Mouse (Mus musculus) left cerebral cortex, postnatal 36 days (tissue): ENCODE results near the gene Cnrip1. TPM values are rescaled to one million over a fixed set of nuclear protein-coding genes. Genes with fewer than 3 reads are reported as not detected.
"Not testable (repeated sequence)": the region's sequence is repeated elsewhere in the genome, so short reads cannot be mapped to it uniquely, and the experiment has no call there.

Experiments
- DNase-seq, 2 experiments: peaks; one replicate each; pipeline ENCODE4 v3.0.0; 2021 to 2022; ENCODE audit warnings: low spot score in 2 of 2, mixed read lengths in 1 of 2
- intact Hi-C: fragments of 180-260 bp; cut with DNase I; formaldehyde crosslinking; loops from one replicate; pipeline ENCODE4 v1.15.1; 2025
- total RNA-seq, 2 experiments: library from RNA; stranded (reverse); gene quantifications; 2 replicates each; pipeline ENCODE4 v1.2.3; 2021

The Cnrip1 gene
- 100 to 1,000 TPM in 1 of 2 experiments, 10 to 100 TPM in 1; 99.5 to 105 TPM for total RNA-seq

GRCm38 (mm10) chr11:17051545-17052475 lies at the start of gene Cnrip1, which contains the start of gene Plek:
Gene Cnrip1 (plus strand): TSS chr11:17051586.
Gene Plek (minus strand): TSS chr11:17052381.
- intact Hi-C loops = loop anchor here (2.0 to 5.0 kb wide), 3 partner anchors 80 to 545 kb away; partner anchors contain the start of genes Ppp3r1 and Sec61g

DNA sequence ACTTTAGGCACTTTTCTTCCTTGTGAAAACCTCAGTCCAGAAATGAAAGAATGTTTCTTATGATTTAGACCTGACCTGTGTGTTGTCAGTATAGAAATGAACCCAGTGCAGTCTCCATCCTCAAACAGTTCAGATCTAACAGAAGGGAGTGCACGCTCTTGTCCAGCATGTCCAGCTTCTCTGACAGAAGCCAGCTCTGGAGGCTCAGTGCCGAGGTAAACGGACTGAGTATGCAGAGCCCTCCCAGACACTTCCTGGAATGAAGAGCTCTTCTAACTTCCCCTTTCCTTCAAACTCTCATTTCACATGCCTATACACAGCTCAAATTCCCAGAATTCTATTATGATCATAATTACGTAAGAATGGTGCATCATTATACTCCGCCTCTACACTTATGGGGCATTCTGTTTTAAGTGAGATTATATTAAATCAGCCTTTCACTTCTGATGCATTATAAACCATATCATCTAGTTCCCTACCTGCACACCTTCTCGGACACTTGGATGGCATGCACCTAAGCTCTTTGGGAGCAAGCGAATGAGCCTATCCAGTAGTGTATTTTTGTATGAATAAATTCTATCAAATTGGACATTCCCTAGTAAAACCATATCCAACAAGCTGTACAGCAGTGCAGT lies 48.5 kb upstream of the Cnrip1 start:
- DNase-seq = no peak
- intact Hi-C loops = no loop called here

More at GRCm38 (mm10) chr11:17051545-17052475, at the start of gene Cnrip1, which contains the start of gene Plek:
- peak; percentile 87 to 90 for DNase-seq

- intact Hi-C loops = no loop called here
Measured at GRCm38 (mm10) chr11:17003757-17004156, 47.6 kb upstream of the Cnrip1 start.

DNA sequence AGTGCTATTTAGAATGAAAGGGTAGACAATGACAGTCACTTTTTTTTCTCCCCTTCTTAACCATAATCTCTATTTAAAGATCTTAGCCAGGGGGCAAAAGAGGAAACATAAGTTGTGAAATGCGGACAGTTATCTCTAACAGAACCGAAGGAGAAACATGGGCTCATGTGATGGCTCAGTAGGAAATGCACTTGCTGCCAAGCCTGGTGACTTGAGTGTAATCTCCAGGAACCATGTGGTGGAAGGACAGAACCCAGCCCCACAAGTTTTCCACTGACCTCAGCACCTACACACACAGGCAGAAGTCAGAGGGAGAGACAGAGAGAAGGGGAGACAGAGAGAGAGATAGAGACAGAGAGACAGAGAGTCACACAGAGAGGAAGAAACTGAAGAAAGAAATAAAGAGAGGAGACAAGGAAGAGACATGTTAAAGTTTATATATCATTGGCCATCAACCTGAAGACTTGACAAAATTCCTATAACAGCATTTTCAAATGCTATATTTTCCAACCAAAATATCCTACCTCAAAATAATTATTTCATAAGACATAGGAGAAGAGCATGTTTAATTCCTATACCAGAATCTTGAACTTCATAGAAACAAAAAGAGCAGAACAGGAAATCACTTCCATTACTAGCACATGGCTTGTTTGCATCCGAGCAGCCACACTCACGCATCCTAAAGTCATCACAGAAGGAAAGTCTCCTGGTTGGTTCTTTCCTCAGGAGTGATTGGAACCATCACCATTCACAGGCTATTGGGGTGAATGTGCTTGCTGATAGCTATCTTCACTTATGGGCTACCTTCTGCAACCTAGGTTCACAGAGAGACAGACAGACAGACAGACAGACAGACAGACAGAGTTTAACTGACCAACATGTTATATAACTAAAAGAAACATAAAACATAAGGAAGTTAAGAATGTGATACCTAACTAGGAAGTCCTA lies 46.2 kb upstream of the Cnrip1 start:
- intact Hi-C loops = no loop called here
- no peak for DNase-seq

More at GRCm38 (mm10) chr11:17003757-17004156, 47.6 kb upstream of the Cnrip1 start:
- no peak for DNase-seq

DNA sequence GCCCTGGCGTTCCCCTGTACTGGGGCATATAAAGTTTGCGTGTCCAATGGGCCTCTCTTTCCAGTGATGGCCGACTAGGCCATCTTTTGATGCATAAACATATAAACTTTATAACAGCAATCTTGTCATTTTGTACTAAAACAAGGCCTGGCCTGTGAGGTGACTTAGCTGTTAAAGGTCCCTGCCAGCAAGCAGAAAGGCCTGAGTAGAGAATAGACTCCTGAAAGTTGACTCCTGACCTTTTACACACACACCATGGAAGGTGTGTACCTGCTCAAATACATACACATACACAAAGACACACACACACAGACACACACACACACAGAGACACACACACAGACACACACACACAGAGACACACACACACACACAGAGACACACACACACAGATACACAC lies 44.9 kb upstream of the Cnrip1 start:
- DNase-seq, intact Hi-C loops: not testable (repeated sequence)

DNA sequence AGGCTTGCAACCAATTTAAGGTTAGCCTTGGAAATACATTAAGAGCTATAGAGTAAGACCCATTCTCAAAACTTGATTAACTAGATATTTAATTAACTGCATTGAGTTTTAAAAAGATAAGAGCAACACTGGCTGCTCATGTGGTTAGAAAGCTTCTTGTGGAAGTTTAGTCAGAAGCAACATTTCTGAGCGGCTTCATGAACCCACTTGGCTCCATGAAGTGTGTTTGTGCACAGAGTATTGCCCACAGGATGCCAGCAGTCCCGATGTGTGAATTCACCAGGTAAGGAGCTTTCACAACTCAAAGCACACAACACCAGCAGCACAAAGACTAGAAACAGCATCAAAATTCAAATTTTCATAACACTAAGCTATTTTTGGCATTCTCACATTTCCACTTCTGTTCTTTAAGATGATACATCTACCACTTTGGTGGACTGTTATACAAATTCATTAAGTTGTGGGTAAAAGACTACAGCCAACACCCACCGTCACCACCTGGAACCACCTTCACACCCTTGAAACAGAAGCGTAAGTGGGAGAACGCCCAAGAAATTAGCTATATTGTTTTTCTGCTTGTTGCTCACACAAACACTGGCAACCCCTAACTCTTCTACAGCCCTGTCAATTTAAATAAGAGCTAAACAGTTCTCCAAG lies 43.7 kb upstream of the Cnrip1 start:
- no peak for DNase-seq

GRCm38 (mm10) chr11:17008498-17008941 lies 42.9 kb upstream of the Cnrip1 start:
- DNase-seq = no peak
- intact Hi-C loops = no loop called here

More for the DNA sequence above, 43.7 kb upstream of the Cnrip1 start:
- intact Hi-C loops = no loop called here

GRCm38 (mm10) chr11:17012948-17013347 lies 38.4 kb upstream of the Cnrip1 start:
- intact Hi-C loops = no loop called here
- DNase-seq = no peak

- no peak for DNase-seq
- intact Hi-C loops = no loop called here
Measured at GRCm38 (mm10) chr11:17019328-17019727, 32.1 kb upstream of the Cnrip1 start.

DNA sequence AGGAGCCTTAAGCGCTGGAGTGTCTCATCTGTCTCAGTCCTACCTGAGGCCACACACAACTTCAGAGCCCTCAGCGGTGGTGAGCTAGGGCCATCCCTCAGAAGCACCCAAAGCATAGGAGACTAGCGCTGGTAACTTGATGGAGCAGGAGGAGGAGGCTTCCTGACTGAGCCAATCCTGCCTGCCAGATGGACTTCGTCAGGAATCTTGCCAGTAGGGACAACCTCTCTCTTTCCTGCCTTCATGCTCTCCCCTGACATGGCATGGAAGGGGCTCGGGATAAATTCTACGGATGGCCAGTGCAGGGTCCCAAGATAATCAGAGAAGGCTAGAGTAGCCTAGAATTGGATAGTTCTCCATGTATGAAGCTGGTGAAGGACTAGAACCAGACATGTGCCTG lies 28.2 kb upstream of the Cnrip1 start:
- intact Hi-C loops = no loop called here
- no peak for DNase-seq

- DNase-seq = no peak
- intact Hi-C loops = no loop called here
Measured at GRCm38 (mm10) chr11:17023984-17024383, 27.4 kb upstream of the Cnrip1 start.

GRCm38 (mm10) chr11:17045806-17046205 lies 5.6 kb upstream of the Cnrip1 start:
- intact Hi-C loops = no loop called here
- DNase-seq = peak; percentile 33

DNA sequence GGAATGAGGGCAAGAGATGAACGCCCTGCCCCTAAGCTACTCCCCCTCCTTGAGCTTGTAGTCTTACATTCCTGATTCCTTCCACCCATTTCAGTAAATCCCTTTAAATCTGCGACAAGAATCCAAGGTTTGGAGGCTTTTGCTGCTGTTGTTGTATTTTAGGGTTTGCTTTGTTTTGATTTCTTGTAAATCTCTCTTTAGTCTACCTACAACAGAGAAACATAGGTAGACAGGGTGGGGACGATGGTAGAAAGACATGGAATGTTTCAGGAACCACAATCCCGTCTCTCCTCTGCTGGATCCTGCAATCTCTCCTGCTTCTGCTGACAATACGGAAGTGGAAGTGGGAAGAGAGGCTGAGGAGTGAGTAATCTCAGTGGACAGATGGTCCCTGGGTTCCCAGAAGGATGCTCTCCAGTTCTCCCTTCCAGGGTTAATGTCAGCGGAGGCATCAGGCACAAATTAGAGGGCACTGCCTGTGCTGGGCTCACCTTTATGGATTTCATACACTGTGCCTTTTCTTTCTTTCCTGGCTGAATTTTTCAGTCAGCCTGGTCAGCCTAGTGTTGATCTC lies 1.2 kb downstream of the Cnrip1 start:
- DNase-seq = peak; percentile 24 to 47
- intact Hi-C loops = loop anchor here (5.0 kb wide), 2 partner anchors 80 to 545 kb away; partner anchors contain the start of gene Sec61g

DNA sequence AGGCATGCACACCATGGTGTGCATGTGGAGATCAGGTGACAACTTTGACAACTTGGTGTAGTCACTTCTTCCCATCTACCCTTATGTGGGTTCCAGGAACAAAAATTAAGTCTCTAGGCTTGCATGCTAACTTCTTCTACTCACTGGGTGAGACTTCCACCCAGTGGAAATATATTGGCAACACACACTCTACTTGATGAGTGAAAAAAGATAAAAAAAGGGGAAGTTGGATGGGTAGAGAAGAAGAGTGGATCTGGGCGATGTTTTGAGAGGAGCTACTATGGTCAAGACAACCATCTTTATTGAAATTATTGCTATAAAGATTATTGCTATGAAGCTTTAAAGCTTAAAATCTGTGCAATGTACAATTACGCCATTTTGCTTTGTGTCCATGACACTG lies 18.0 kb downstream of the Cnrip1 start:
- DNase-seq, intact Hi-C loops: not testable (repeated sequence)

DNA sequence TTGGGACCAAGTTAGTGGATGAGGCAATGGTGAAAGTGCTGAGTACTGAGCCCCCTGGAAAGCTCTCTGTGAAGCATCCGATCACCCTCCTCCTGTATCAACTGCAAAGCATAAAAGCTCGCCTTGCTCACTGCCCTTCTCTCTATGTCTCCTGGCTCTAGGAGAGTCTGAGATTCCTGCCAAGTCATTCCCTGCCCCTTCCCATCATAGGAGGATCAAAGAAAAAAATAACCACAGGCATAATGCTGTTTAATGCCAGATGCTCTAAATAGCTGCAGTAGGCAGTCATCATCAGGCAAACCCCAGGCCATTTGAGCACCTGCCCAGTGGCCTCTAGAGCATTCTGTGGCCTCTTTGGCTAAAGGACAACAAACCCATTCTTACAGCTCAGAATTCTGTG lies 24.3 kb downstream of the Cnrip1 start:
- no peak for DNase-seq
- intact Hi-C loops = no loop called here

- intact Hi-C loops = loop anchor here (2.0 to 5.0 kb wide), 2 partner anchors 111 to 130 kb away; partner anchors contain the start of gene Pno1
Measured at GRCm38 (mm10) chr11:17082086-17082485, 30.7 kb downstream of the Cnrip1 start.

DNA sequence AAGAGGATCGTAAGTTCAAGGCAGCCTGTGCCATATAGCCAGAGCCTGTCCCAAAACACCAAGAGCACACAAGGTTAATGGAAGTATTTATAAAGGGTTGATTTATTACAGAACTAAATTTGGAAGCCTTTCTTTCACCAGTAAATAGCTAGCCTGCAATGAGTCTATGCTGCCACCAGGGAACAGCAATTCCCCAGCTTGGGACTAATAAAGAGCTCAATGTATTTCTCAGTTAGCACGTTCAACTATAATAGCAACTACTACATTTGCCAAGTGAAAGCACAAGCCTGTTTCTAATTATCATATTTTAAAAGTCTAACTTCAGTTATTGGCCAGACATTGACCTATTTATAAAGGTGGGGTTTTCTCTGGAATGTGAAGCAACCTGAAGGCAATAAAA lies 31.6 kb downstream of the Cnrip1 start:
- intact Hi-C loops = loop anchor here (2.0 to 5.0 kb wide), 2 partner anchors 110 to 129 kb away; partner anchors contain the start of gene Pno1
- DNase-seq = no peak

More at GRCm38 (mm10) chr11:17082086-17082485, 30.7 kb downstream of the Cnrip1 start:
- DNase-seq = no peak

- DNase-seq = no peak
- intact Hi-C loops = loop anchor here (2.0 to 5.0 kb wide), 2 partner anchors 109 to 129 kb away; partner anchors contain the start of gene Pno1
Measured at GRCm38 (mm10) chr11:17083455-17083854, 32.1 kb downstream of the Cnrip1 start.
